Mouse (Mus musculus) midbrain, embryonic 12.5 days (tissue): ENCODE measurements around the gene Frmpd1. TPM values are rescaled to one million over a fixed set of nuclear protein-coding genes. Genes with fewer than 3 reads are reported as not detected.

ENCODE experiments used
- polyA plus RNA-seq: library from polyadenylated mRNA; unstranded; fragments of >200 nt; fragmentation: Nextera tagmentation; extraction: Ambion mirVana; gene quantifications from 2 replicates; pipeline ENCODE4 v1.2.1, GENCODE M21; 2016

The Frmpd1 gene
- polyA plus RNA-seq, 1 experiment from 2014 or later, result 2.0 TPM

Other genes starting within 250 kb of the Frmpd1 start
- 31.6 and 31.8 TPM in 2 replicates for gene Grhpr, start 203.5 kb upstream of the Frmpd1 start, polyA plus RNA-seq
- gene Zbtb5, start 172.5 kb upstream of the Frmpd1 start, polyA plus RNA-seq, result 49.7 TPM in 2 replicates
- 40.7 and 46.3 TPM in 2 replicates for gene Polr1e, start 166.3 kb upstream of the Frmpd1 start, polyA plus RNA-seq
- gene Fbxo10, start 100.3 kb upstream of the Frmpd1 start, polyA plus RNA-seq, result 13.8 and 14.5 TPM in 2 replicates
- gene Tomm5, start 76.8 kb upstream of the Frmpd1 start, polyA plus RNA-seq, result 148 TPM in 2 replicates
- gene Trmt10b, start 112.3 kb downstream of the Frmpd1 start, polyA plus RNA-seq, result 17.0 and 24.4 TPM in 2 replicates
- gene Dcaf10, start 157.2 kb downstream of the Frmpd1 start, polyA plus RNA-seq, result 12.8 and 14.2 TPM in 2 replicates
- 81.3 and 86.7 TPM in 2 replicates for gene Exosc3, start 157.9 kb downstream of the Frmpd1 start, polyA plus RNA-seq
- 80.8 and 87.7 TPM in 2 replicates for gene Slc25a51, start 223.9 kb downstream of the Frmpd1 start, polyA plus RNA-seq